Mouse (Mus musculus): ENCODE results near the gene Ube2e3. TPM values are rescaled to one million over a fixed set of nuclear protein-coding genes. Genes with fewer than 3 reads are reported as not detected.

The Ube2e3 gene
- total RNA-seq (2023) = 10 to 100 TPM; 30.6 to 33.7 TPM

DNA sequence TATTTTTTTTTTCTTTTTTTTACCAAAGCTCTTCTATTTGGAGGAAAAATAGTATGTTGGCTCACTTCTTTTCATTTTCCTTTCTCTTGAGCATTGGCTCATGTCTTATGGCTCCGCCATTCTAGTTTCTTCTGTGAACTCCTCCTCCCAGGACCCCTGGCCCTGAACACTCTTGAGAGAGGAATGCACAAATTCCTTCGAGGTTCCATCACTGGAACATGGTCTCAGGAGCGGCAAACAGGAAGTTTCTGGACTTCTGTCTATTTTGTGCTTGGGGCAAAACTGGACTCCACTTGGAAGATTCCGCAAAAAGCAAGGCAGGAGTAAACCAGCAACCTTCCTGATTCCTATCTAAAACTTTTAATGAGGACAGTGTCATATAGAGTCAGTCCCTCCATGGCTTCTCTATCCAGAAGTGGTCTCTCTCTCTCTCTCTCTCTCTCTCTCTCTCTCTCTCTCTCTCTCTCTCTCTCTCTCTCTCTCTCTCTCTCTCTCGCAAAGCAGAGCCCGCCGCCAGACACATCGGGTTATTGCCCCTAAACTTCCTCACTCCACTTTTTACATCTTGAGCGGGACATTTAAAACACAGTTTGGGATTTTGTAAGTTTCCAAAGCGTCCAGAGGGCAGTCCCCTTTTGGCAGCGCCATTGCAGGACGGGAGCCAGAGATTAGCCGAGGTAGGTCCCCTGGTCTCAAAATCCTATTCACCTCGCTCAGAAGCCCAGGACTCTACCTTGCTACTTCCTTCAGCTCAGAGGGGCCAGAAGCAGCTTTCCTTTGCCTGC, at the start of gene Ube2e3:
TSS of gene Ube2e3 (plus strand) at position 399 of the 785 bp plus-strand sequence.

Data from monocyte, adult 59 days (primary cell).